Mouse (Mus musculus) small intestine, adult 2 months (tissue): Measurements from ENCODE around the gene Gm12216.

Experiments used
- CTCF ChIP-seq: fragments of 200-500 bp; IDR thresholded peaks from 2 replicates; pipeline ENCODE4 v1.5.1; 2012; ENCODE audit warnings: low read depth, mild to moderate bottlenecking, control low read depth, inconsistent platforms, low read length, moderate library complexity, mixed read lengths; ENCODE audit not compliant: insufficient replicate concordance, insufficient read length; ENCODE audit errors: extremely low read depth
- POLR2A ChIP-seq: fragments of 200-500 bp; IDR thresholded peaks from 2 replicates; pipeline ENCODE4 v1.6.1; 2012; ENCODE audit warnings: low read depth, mild to moderate bottlenecking, control low read depth, inconsistent platforms, low read length, moderate library complexity

GRCm38 (mm10) chr11:53779808-53780207, 79.2 kb downstream of the Gm12216 start:
- TF ChIP-seq POLR2A (no peak), CTCF (no peak)
